Mouse (Mus musculus): ENCODE measurements around the gene Cacna2d2.
A peak's percentile ranks its signal among the peaks of the same experiment; 100 is the strongest.
"Not testable (repeated sequence)": the region's sequence is repeated elsewhere in the genome, so short reads cannot be mapped to it uniquely, and the experiment has no call there.

The Cacna2d2 gene

DNA sequence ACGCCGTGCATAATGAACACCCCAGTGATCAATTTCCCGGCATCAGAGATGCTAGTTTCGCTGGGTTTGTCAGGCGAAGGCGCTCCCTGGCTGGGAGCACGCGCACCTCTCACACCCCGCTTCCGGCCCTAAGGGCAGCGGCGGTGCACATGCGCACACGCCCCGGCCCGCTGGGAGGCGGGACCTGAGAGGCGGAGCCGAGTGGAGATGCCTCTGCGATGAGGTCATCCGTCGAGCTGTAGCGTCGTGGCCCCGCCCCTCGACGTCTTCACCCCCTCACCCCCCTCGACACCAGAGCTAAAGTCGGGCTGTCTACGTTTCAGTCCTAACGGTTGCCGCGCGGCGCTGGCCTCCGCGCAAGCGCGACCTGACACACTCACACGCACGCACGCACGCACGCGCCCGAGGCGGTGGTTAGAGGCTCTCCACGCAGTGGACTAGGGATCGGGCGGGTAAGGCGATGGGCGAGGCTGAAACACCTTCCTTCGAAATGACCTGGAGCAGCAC is 155.0 kb downstream of the Cacna2d2 start:
- DNase-seq (ENCODE audit: low read depth, low spot score): peak; percentile 96

DNA sequence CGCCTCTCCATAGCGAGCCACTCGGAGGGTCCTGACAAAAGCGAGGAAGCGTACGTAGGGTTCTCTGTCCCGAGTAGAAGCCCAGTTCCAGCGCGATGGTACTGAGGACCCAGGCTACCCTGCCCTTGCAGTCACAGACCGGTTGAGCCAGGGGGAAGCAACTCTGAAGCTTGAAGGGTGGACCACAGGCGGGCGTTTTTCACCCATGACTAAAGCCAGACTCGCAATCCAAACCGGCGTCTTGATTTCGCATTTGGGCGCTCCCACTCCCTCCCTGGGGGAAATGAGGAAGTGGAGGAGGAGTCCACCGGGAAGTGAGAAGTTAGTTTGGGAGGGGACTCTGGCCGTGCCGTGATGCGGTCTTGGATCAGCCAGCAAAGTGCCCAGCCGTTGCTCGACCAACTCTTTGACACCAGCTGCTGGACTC is 155.6 kb downstream of the Cacna2d2 start:
- DNase-seq (ENCODE audit: low read depth, low spot score): no peak

DNA sequence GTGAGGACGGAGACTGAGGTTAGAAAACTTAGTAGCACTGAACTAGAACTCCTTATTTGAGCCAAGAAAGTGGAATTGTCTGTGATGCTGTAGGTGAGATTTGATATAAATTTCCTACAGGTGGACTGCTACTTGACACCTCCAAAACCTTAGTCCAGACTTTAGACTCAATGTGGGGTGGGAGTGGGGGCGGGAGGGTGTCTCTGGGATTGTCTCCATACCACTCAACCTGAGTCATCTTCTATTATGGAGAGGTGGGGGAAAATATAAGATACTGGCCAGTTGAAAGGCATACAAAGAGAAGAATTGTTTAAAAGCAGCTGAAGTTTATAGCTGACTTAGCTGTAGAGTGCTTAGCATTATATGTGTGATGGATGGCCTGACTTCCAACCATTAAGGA is 156.3 kb downstream of the Cacna2d2 start:
- no peak for DNase-seq (ENCODE audit: low read depth, low spot score)

DNA sequence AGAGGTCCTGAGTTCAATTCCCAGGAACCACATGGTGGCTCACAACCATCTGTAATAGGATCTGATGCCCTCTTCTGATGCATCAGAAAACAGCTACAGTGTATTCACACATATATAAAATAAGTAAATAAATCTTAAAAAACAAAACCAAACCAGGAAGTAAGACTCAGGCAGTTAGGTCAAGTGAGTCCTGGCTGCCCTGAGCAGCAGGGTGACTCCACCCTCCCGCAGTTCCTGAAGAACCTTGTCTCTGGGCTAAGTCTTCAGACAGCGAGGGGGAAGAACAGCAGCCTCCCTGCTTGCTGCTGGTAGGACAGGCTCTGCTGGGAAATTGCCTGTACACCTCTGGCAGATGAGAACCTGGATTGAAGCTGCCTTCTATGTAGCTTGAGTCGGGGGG is 156.9 kb downstream of the Cacna2d2 start:
- DNase-seq (ENCODE audit: low read depth, low spot score): no peak

DNA sequence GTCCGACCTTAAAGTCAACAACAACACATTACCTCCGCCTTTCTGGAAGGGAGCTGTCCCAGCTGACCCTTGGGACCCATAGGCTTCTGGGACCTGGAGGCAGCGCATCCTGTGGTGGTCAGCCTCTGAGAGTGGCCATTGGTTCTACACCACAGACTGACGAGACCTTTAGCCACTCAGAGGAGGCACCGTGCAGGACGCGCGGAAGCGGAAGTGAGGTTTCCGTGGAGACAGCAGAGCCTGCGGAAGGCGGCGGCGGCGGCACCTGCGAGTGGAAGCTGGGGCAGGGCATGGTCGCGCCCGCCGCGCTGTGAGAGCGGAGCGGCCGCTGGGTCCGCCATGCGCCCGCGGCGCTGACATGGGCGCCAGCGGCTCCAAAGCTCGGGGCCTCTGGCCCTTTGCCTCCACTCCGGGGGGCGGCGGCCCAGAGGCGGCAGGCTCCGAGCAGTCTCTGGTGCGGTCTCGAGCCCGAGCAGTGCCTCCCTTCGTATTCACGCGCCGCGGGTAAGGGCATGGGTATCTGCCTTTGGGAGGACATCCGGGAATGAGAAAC is 163.7 kb downstream of the Cacna2d2 start, which contains the start of gene Tusc2:
Gene Tusc2 (plus strand): TSS at position 227 of the 553 bp plus-strand sequence.
- DNase-seq (ENCODE audit: low read depth, low spot score): peak; percentile 77

DNA sequence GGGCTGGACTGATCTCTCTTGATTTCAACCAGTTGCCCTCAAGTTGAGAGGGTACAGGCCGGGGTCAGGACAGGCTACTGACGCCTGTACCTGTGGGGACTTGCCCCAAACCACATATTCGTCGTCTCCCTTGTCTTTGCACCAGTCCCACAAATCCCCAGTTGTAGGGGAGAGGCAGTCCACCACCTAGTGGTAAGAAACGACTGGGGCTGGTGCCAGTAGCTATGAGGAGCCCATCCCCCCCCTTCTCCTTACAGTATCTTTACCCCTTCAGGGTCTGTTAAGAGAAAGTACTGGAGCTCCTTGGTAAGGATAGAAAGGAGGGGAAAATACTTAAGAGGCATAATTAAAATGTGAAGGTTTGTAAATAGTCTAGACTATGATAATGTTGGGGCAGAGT is 166.1 kb downstream of the Cacna2d2 start:
- not testable (repeated sequence) for DNase-seq (ENCODE audit: low read depth, low spot score)

DNA sequence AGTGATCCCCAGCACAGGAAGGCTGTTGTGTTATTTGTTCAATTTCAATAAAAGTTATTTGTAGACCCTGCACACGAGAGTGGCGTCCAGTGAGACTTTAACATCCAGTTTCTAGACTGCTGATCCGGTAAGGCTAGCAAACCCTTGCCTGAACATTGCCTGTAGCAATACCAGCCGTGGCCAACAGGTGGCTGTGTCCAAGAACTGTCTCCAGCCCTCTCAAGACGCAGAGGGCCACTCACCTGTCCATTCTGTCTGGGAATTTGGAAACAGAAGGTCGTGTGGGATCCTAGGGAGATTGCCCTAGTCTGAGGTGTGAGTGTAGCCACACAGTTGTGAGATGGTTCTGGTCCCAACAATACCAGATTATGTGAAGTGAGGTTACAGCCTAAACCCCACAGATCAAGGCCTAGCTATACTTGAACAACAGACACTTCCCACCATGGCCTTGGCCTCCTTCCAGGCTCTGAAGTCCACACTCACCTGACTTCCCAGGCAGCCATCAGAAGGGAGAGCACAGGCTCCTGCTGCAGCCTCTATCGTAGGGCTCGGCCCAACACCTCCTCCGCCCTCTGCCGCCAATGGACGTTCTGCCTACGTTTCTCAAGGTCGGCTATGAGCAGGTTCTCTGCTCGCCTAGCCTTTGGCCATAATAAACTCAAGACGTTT is 166.8 kb downstream of the Cacna2d2 start:
- DNase-seq (ENCODE audit: low read depth, low spot score): no peak

DNA sequence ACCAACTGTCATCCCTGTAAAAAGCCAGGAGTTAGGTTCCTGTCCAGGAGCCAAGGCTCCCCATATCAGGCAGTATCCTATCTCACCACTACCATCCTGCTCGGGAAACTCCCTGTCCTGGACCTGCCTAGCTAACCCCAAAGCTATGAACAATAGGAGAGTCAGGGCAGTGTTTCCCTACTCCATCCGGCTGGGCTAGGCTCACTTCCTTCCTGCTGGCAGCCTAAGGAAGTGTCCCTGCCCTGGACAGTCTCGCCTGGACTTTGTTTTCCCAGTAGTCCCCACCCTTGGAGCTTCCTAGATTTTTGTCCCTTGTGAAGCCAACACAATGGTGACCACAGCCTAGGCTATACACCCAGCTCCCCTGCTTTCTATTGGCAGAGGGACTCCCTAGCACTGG is 167.4 kb downstream of the Cacna2d2 start:
- DNase-seq (ENCODE audit: low read depth, low spot score): no peak

DNA sequence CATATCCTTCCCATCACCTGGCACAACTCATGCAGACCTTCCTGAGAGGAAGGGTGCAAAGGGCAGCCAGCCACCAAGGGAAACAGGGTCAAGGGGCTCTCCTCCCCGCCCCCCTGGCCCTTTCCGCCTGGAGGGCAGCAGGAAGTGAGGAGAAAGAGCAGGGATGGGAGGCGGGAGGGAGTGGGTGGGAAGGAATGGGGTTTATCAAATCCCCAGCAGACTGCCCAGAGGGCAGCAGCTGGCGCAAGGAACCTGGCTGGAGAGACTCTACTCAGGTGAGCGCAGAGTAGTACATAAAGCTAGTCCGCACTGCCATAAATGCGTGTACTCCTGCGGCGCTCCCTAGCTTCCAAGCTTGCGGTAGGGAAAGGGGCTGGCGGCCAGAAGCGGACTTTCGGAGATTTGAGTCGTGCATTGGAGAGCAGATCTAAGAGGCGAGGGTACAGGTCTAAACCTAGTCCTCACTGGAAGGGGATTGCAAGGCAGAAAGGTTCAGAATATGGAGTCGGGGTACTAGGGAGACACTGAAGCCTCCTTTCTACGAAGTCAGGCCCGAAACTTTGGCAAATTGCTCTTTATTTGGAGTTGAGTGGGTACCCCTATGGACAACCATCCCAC is 168.4 kb downstream of the Cacna2d2 start, which contains the start of gene Hyal2:
Gene Hyal2 (plus strand): TSS at position 244 of the 618 bp plus-strand sequence.
- no peak for DNase-seq (ENCODE audit: low read depth, low spot score)

DNA sequence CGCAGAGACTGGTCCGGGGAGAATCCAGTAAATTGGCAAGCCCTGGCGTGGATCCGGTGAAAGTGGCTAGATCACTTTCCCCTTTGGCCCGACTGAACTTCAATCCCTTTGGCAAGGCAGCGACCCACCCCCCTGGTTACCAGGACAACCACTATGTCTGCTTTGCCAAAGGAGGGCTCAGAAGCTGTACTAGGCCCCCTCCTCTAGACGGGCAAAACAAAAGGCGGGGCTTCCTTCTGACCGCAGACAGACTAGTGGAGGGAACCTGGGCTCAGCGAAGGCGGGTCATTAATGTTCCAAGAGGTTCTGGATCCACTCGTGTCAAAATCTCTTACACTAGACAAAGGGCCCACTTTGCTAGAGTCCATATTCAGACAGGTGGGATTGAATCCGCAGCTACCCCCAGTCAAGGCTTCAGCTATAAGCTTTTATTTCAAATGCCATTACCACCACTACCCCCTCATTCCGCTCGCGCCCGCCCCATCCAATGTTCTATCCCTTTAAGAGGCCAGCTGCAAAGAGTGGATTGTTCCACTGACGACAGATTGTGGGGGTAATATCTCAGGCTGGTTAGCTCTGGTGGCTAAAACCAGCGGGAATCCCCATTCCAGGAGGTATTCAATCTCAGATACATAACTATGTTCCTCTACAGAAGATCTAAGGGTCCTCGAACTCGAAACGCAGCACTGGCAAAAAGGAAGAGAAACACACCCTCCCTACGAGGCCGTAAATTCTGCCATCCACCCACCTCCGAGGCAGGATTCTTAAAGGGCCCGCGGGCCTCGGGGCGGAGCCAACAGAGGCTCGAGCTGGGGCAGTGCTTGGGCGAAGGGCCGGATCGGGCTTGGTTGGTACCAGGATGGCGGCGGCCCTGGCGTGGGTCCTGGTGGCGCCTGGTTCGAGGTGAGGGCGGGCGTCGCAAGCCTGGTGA is 169.2 kb downstream of the Cacna2d2 start:
- DNase-seq (ENCODE audit: low read depth, low spot score): no peak

DNA sequence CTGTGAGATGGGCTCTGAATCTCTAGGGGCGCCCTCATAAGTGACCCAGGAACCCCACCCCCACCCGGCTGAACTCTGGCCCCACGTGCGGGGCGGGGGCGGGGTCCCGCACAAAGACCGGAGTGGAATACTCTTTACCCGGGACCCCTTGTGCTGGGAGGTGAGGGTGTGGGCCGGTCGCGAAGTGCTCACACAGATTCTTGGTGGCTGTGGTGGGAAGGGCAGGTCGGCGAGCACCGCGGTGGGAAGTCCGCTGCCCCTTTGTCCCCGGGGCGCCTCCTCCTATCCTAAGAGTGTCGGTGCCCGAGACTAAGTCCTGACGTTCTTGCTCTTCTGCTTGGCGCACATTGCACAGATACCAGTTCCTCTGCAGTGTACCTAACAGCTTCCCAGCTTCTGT is 169.9 kb downstream of the Cacna2d2 start:
- no peak for DNase-seq (ENCODE audit: low read depth, low spot score)

DNA sequence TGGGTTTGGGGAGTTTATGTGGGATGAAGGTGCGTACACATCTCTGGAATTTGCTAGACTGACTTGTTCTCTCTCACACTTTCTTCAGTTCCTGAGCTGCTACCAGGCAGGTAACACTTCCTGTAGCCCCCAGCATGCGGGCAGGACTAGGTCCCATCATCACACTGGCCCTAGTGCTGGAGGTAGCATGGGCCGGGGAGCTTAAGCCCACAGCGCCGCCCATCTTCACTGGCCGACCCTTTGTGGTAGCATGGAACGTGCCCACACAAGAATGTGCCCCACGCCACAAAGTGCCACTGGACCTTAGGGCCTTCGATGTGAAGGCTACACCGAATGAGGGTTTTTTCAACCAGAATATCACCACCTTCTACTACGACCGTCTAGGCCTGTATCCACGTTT is 170.6 kb downstream of the Cacna2d2 start:
- no peak for DNase-seq (ENCODE audit: low read depth, low spot score)

DNA sequence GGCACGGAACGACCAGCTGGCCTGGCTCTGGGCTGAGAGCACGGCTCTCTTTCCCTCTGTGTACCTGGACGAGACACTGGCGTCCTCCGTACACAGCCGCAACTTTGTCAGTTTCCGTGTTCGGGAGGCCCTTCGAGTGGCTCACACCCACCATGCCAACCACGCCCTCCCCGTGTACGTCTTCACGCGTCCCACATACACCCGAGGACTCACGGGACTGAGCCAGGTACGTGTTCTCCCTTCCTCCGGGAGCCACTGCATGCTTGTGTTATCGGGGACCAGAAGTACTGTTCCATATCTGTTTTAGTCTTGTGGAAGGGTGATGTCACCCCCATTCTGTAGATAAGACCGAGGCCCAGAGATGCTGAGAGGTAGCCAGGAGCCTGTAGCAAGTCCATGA is 171.4 kb downstream of the Cacna2d2 start:
- DNase-seq (ENCODE audit: low read depth, low spot score): no peak

DNA sequence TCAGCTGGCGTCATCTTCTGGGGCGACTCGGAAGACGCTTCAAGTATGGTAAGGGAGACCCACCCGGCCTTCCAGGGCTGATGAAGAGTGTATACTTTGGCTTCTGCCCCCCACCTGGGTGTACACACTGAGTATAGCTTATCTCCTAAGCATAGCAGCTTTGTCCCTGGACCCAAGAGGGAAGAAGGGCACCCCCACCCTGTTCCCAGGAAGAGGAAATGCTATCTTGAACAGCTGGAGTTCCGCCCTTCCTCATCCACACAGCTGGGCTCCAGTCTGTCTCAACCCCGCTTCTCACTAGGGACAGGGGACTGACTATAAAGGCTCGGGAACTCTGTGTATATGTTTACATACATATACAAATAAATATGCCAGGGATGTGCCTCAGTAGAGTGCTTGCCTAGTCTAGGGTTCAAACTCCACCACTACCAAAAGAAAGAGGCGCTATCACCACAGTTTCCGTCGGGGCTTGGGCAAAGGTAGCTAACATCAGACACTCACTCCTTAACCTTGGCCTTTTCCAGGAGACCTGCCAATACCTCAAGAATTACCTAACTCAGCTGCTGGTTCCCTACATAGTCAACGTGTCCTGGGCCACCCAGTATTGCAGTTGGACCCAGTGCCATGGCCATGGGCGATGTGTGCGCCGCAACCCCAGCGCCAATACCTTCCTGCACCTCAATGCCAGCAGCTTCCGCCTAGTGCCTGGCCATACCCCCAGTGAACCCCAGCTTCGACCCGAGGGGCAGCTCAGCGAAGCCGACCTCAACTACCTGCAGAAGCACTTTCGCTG is 172.3 kb downstream of the Cacna2d2 start:
- DNase-seq (ENCODE audit: low read depth, low spot score): no peak

DNA sequence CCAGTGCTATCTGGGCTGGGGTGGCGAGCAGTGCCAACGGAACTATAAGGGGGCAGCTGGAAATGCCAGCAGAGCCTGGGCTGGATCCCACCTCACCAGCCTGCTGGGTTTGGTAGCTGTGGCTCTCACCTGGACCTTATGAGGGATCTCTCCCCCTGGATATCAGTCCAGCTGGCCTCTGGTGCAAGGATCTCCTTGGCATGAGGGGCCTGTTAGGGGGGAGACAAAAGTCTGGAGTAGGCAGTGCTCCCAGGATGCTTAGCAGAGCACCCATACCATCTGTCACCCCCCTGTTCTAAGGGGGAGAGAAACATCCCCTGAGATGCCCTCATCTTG is 172.9 kb downstream of the Cacna2d2 start:
- DNase-seq (ENCODE audit: low read depth, low spot score): no peak

DNA sequence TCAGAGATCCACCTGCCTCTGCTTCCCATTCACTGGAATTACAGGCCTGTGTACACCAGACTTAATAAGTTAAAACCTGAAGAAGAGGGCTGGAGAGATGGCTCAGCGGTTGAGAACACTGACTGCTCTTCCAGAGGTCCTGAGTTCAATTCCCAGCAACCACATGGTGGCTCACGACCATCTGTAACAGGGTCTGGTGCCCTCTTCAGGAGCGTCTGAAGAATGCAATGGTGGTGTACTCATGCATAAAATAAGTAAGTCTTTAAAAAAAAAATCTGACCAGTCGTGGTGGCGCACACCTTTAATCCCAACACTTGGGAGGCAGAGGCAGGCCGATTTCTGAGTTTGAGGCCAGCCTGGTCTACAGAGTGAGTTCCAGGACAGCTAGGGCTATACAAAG is 174.4 kb downstream of the Cacna2d2 start:
- DNase-seq (ENCODE audit: low read depth, low spot score): not testable (repeated sequence)

DNA sequence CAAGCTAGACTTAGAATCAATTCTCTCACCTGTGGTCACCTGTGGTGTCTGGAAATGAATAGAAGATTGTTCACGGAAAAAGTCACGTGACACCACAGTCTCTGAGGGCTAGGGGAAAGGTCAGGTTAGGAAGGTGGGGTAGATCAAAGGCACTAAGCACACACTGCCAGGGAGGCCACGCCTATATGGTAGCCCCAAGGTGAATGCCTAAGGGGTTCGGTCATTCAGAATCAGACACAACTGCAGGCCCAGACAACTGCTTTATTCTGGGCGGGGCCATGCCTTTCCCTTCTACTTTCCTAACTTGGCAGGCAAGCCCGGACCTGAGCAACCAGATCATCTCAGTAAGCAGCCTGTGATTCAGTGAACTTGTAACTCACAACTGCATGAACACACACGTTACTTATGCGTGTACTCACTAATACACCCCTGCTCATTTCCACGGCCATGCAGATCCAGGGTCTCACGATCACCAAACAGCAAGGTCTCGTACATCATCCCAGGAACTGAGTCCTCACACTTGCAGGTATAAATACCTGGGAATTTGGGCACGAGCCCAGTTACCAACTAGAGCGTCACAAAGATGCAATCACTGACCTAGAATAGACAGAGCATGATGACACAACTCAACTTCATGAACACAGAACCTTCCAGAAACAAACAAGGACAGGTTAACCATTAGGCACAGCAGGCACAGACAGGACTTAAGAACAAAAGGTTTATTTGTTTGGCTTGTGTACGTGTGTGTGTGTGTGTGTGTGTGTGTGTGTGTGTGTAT is 176.4 kb downstream of the Cacna2d2 start:
- no peak for DNase-seq (ENCODE audit: low read depth, low spot score)

DNA sequence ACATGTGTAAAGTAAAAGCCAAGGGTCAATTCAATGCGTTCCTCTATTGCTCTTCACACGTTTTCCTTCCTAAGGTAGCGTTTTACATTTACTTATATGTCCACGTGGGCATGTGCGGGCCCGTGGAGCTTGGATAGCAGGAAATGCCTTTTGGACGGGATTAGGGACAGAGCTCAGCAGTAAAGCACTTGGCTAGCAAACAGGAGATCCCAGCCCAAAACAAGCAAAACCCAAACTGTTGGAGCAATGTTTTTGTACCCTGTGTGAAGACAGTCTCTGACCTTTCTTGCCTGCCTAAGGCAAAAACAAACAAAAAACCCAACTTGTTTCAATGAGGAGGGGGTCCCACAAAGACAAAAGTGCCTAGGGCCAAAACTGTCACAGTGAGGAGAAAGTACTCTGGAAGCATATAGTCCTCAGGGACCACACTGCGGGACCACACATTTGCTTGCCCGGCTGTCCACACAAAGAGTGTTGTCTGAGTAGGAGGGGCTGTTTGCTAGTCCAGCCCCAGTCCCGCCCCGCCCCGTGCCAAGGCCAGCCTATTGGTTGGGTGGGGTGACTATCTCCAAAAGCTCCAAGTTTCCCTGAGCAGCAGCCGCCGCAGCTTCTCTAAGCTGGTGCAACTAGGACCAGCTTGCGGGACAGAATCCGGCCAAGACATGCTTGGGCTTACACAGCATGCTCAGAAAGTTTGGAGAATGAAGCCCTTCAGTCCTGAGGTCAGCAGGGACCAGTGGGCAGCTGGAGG is 177.1 kb downstream of the Cacna2d2 start, which contains the start of gene Hyal1:
Gene Hyal1 (plus strand): TSS at position 571 of the 751 bp plus-strand sequence.
- DNase-seq (ENCODE audit: low read depth, low spot score): no peak

DNA sequence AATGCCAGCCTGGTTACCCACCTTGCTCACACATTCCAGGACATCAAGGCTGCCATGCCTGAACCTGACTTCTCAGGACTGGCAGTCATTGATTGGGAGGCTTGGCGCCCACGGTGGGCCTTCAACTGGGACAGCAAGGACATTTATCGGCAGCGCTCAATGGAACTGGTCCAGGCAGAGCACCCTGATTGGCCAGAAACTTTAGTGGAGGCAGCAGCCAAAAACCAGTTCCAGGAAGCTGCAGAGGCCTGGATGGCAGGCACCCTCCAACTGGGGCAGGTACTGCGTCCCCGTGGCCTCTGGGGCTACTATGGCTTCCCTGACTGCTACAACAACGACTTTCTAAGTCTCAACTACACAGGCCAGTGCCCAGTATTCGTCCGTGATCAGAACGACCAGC is 178.5 kb downstream of the Cacna2d2 start:
- no peak for DNase-seq (ENCODE audit: low read depth, low spot score)
